Comparison of ENCODE assay signal across 9 mouse cellular contexts in genomic region chr11:5100801-5101200, GRCm38 (mm10). TPM values are rescaled to one million over a fixed set of nuclear protein-coding genes. Genes with fewer than 3 reads are reported as not detected.
DNase-seq lines count a peak whose midpoint lies in the region; ATAC-seq and TF ChIP-seq lines count a peak whose summit lies in the region.
"Had no signal": no experiment of that assay in that cellular context is flagged by ENCODE, and none has a peak within 500 bp of the region (broad histone marks: within the 10 kb centered on the region; RNA-seq: fewer than 3 reads in every experiment).

No protein-coding gene starts in this region.

- DNase-seq in heart, postnatal 14 days: no peak
- no peak for DNase-seq in forebrain, postnatal 0 days
- DNase-seq in liver, postnatal 0 days: no peak
- no peak for DNase-seq in spleen, adult 18-20 months
- no peak for DNase-seq in layer of hippocampus, adult 8-10 months (ENCODE audit: low spot score in 2 of 2)
- DNase-seq in urinary bladder, postnatal 4 days (ENCODE audit: low spot score in 2 of 2): no peak
- DNase-seq: kidney, postnatal 25 days had no signal

- no peak overlapping the region for H3K27ac ChIP-seq in heart, embryonic 11.5 days (ENCODE audit: low read depth, low read length)
- H3K27ac ChIP-seq in ES-Bruce4 (ENCODE audit: insufficient read depth, low read length): peak overlapping the region; percentile 13
- peak overlapping the region; percentile 98; the same call in 1 of the 2 replicates for H3K27ac ChIP-seq in forebrain, postnatal 0 days (ENCODE audit: low read depth, low read length)
- no peak overlapping the region for H3K27ac ChIP-seq in liver, postnatal 0 days (ENCODE audit: low read depth)

- TF ChIP-seq EP300 in ES-Bruce4 (IDR thresholded peaks at IDR 0.05; ENCODE audit: insufficient read depth, low read depth, low read length): no peak
- TF ChIP-seq EP300 in liver, postnatal 0 days (IDR thresholded peaks at IDR 0.05; ENCODE audit: low read depth): no peak

- H3K4me1 ChIP-seq in heart, embryonic 11.5 days (ENCODE audit: control insufficient read depth, insufficient read depth, low read length): peaks cover 24% of the 10 kb centered on the region
- H3K4me1 ChIP-seq in ES-Bruce4 (ENCODE audit: control insufficient read depth, insufficient read depth, low read length): peaks cover 3% of the 10 kb centered on the region
- peaks cover 16% of the 10 kb centered on the region; the same call in 1 of the 2 replicates for H3K4me1 ChIP-seq in forebrain, postnatal 0 days (ENCODE audit: insufficient read depth)
- H3K4me1 ChIP-seq in liver, postnatal 0 days (ENCODE audit: insufficient read depth): peaks cover 16% of the 10 kb centered on the region

- ATAC-seq in heart, embryonic 11.5 days (replicated peaks; ENCODE audit: insufficient number of reproducible peaks, low FRiP score, low TSS enrichment): no peak
- no peak for ATAC-seq in forebrain, postnatal 0 days
- ATAC-seq in liver, postnatal 0 days: no peak

- no peak for TF ChIP-seq CTCF in ES-Bruce4 (IDR thresholded peaks at IDR 0.05; ENCODE audit: low read depth, low read length)
- no peak for TF ChIP-seq CTCF in forebrain, postnatal 0 days (IDR thresholded peaks at IDR 0.05; ENCODE audit: low read depth)
- TF ChIP-seq CTCF in liver, postnatal 0 days (IDR thresholded peaks at IDR 0.05; ENCODE audit: low read depth): no peak

- 55% methylated on average over 5 of the region's 5 CpGs for WGBS in heart, embryonic 11.5 days (ENCODE audit: insufficient replicate concordance)
- WGBS in forebrain, postnatal 0 days: 52% methylated on average over 5 of the region's 5 CpGs
- WGBS in liver, postnatal 0 days (ENCODE audit: insufficient replicate concordance): 68% methylated on average over 5 of the region's 5 CpGs

- H3K9me3 ChIP-seq in heart, embryonic 11.5 days (replicated peaks; ENCODE audit: control insufficient read depth, low read length): no peaks in the 10 kb centered on the region
- no peaks in the 10 kb centered on the region for H3K9me3 ChIP-seq in ES-Bruce4 (replicated peaks; ENCODE audit: control insufficient read depth, insufficient read depth, low read length, poor library complexity, severe bottlenecking)
- no peaks in the 10 kb centered on the region for H3K9me3 ChIP-seq in forebrain, postnatal 0 days (ENCODE audit: low read length)
- no peaks in the 10 kb centered on the region for H3K9me3 ChIP-seq in liver, postnatal 0 days (ENCODE audit: low read length)

- peak overlapping the region; percentile 94 for H3K4me2 ChIP-seq in heart, embryonic 11.5 days
- peak overlapping the region; percentile 71 for H3K4me2 ChIP-seq in forebrain, postnatal 0 days (ENCODE audit: low read depth)
- H3K4me2 ChIP-seq in liver, postnatal 0 days (ENCODE audit: low read depth, low read length): peak overlapping the region; percentile 91; the same call in 1 of the 2 replicates

- no peak overlapping the region for H3K4me3 ChIP-seq in heart, embryonic 11.5 days (ENCODE audit: low read depth, low read length)
- H3K4me3 ChIP-seq in ES-Bruce4 (ENCODE audit: low read depth, low read length): peak overlapping the region; percentile 42
- H3K4me3 ChIP-seq in forebrain, postnatal 0 days (ENCODE audit: low read depth, low read length): peak overlapping the region; percentile 93; the same call in 1 of the 2 replicates
- peak overlapping the region; percentile 92; the same call in 1 of the 2 replicates for H3K4me3 ChIP-seq in liver, postnatal 0 days (ENCODE audit: low read depth, low read length)

- no peak for TF ChIP-seq POLR2A in ES-Bruce4 (IDR thresholded peaks at IDR 0.05; ENCODE audit: insufficient read depth, low read length)

- H3K36me3 ChIP-seq in heart, embryonic 11.5 days (ENCODE audit: control insufficient read depth, insufficient read depth, low read length): 0 out of 2 replicates have a peak, but pooled peaks cover 2% of the 10 kb centered on the region
- H3K36me3 ChIP-seq in ES-Bruce4 (ENCODE audit: control insufficient read depth, insufficient read depth, low read length, poor library complexity, severe bottlenecking): peaks cover 4% of the 10 kb centered on the region
- no peaks in the 10 kb centered on the region; the same call in 1 of the 2 replicates for H3K36me3 ChIP-seq in forebrain, postnatal 0 days (ENCODE audit: insufficient read depth)
- H3K36me3 ChIP-seq in liver, postnatal 0 days (replicated peaks; ENCODE audit: insufficient read depth, low read length): 0 out of 2 replicates have a peak, but pooled peaks cover 14% of the 10 kb centered on the region

- no peaks in the 10 kb centered on the region for H3K27me3 ChIP-seq in heart, embryonic 11.5 days (ENCODE audit: control insufficient read depth, insufficient read depth, low read length)
- no peaks in the 10 kb centered on the region for H3K27me3 ChIP-seq in ES-Bruce4 (ENCODE audit: control insufficient read depth, insufficient read depth, low read length, poor library complexity, severe bottlenecking)
- H3K27me3 ChIP-seq in forebrain, postnatal 0 days (ENCODE audit: insufficient read depth, low read length): no peaks in the 10 kb centered on the region
- H3K27me3 ChIP-seq in liver, postnatal 0 days (ENCODE audit: insufficient read depth, low read length): no peaks in the 10 kb centered on the region

- intact Hi-C loops in heart, postnatal 14 days (cut with DNase I): no loop called here

- H3K9ac ChIP-seq in heart, embryonic 11.5 days (ENCODE audit: low read depth, low read length): no peak overlapping the region
- H3K9ac ChIP-seq in ES-Bruce4 (ENCODE audit: low read depth, poor library complexity, severe bottlenecking): peak overlapping the region; percentile 99; the same call in 1 of the 2 replicates
- H3K9ac ChIP-seq in forebrain, postnatal 0 days: no peak overlapping the region
- H3K9ac ChIP-seq in liver, postnatal 0 days (replicated peaks): no peak overlapping the region

RNA-seq across cellular contexts. Expression of gene Ewsr1, which starts 1.7 kb away (rescaled TPM):
- polyA plus RNA-seq in heart, embryonic 11.5 days (2014; fragmentation: Nextera tagmentation; extraction: Ambion mirVana): 255 and 322 TPM in 2 replicates
- total RNA-seq in heart, postnatal 14 days (2021): 100 to 1,000 TPM; 119 to 131 TPM
- 1,045 and 1,093 TPM in 2 replicates for polyA plus RNA-seq in ES-Bruce4 (2011; ENCODE audit: insufficient read depth, insufficient read length, low read depth, missing spikeins)
- 271 and 355 TPM in 2 replicates for total RNA-seq in forebrain, postnatal 0 days (2014; rRNA removed)
- 362 and 390 TPM in 2 replicates for polyA plus RNA-seq in forebrain, postnatal 0 days (2015; fragmentation: Nextera tagmentation; extraction: Ambion mirVana)
- 146 and 157 TPM in 2 replicates for polyA plus RNA-seq in liver, postnatal 0 days (2015; fragmentation: Nextera tagmentation; extraction: Ambion mirVana)
- 100 to 1,000 TPM; 333 to 412 (median 383) TPM for total RNA-seq in layer of hippocampus, adult 8-10 months (2022)

RNA-seq across cellular contexts. Expression of gene Rhbdd3, which starts 2.1 kb away (rescaled TPM):
- polyA plus RNA-seq in heart, embryonic 11.5 days (2014; fragmentation: Nextera tagmentation; extraction: Ambion mirVana): 23.5 and 25.7 TPM in 2 replicates
- total RNA-seq in heart, postnatal 14 days (2021): 10 to 100 TPM; 18.7 to 20.5 TPM
- polyA plus RNA-seq in ES-Bruce4 (2011; ENCODE audit: insufficient read depth, insufficient read length, low read depth, missing spikeins): 18.3 and 20.3 TPM in 2 replicates
- 31.0 and 34.5 TPM in 2 replicates for total RNA-seq in forebrain, postnatal 0 days (2014; rRNA removed)
- 33.3 and 36.6 TPM in 2 replicates for polyA plus RNA-seq in forebrain, postnatal 0 days (2015; fragmentation: Nextera tagmentation; extraction: Ambion mirVana)
- polyA plus RNA-seq in liver, postnatal 0 days (2015; fragmentation: Nextera tagmentation; extraction: Ambion mirVana): 14.4 and 14.9 TPM in 2 replicates
- total RNA-seq in layer of hippocampus, adult 8-10 months (2022): 10 to 100 TPM; 22.1 to 26.4 (median 24.2) TPM

RNA-seq across cellular contexts. Expression of gene Gas2l1, which starts 35.7 kb away (rescaled TPM):
- polyA plus RNA-seq in heart, embryonic 11.5 days (2014; fragmentation: Nextera tagmentation; extraction: Ambion mirVana): 23.2 and 26.3 TPM in 2 replicates
- 10 to 100 TPM; 17.8 to 18.7 TPM for total RNA-seq in heart, postnatal 14 days (2021)
- polyA plus RNA-seq in ES-Bruce4 (2011; ENCODE audit: insufficient read depth, insufficient read length, low read depth, missing spikeins): 28.4 and 31.8 TPM in 2 replicates
- 25.9 and 30.7 TPM in 2 replicates for total RNA-seq in forebrain, postnatal 0 days (2014; rRNA removed)
- polyA plus RNA-seq in forebrain, postnatal 0 days (2015; fragmentation: Nextera tagmentation; extraction: Ambion mirVana): 18.7 and 23.3 TPM in 2 replicates
- 14.9 TPM in 2 replicates for polyA plus RNA-seq in liver, postnatal 0 days (2015; fragmentation: Nextera tagmentation; extraction: Ambion mirVana)
- total RNA-seq in layer of hippocampus, adult 8-10 months (2022): 10 to 100 TPM; 81.4 to 91.4 (median 86.0) TPM

RNA-seq across cellular contexts. Expression of gene Rasl10a, which starts 42.9 kb away (rescaled TPM):
- 0.92 and 1.1 TPM in 2 replicates for polyA plus RNA-seq in heart, embryonic 11.5 days (2014; fragmentation: Nextera tagmentation; extraction: Ambion mirVana)
- total RNA-seq in heart, postnatal 14 days (2021): 1 to 10 TPM; 3.7 to 4.4 TPM
- polyA plus RNA-seq in ES-Bruce4 (2011; ENCODE audit: insufficient read depth, insufficient read length, low read depth, missing spikeins): 4.2 and 4.4 TPM in 2 replicates
- total RNA-seq in forebrain, postnatal 0 days (2014; rRNA removed): 2.3 and 6.8 TPM in 2 replicates
- 4.5 and 5.3 TPM in 2 replicates for polyA plus RNA-seq in forebrain, postnatal 0 days (2015; fragmentation: Nextera tagmentation; extraction: Ambion mirVana)
- polyA plus RNA-seq in liver, postnatal 0 days (2015; fragmentation: Nextera tagmentation; extraction: Ambion mirVana): 0.58 and 0.66 TPM in 2 replicates
- 10 to 100 TPM; 48.3 to 100.0 (median 69.5) TPM for total RNA-seq in layer of hippocampus, adult 8-10 months (2022)

RNA-seq across cellular contexts. Expression of gene Emid1, which starts 51.3 kb away (rescaled TPM):
- polyA plus RNA-seq in heart, embryonic 11.5 days (2014; fragmentation: Nextera tagmentation; extraction: Ambion mirVana): 6.8 and 8.6 TPM in 2 replicates
- total RNA-seq in heart, postnatal 14 days (2021): 1 to 10 TPM; 4.1 to 4.6 TPM
- polyA plus RNA-seq in ES-Bruce4 (2011; ENCODE audit: insufficient read depth, insufficient read length, low read depth, missing spikeins): 5.9 and 6.7 TPM in 2 replicates
- total RNA-seq in forebrain, postnatal 0 days (2014; rRNA removed): 16.4 and 22.8 TPM in 2 replicates
- polyA plus RNA-seq in forebrain, postnatal 0 days (2015; fragmentation: Nextera tagmentation; extraction: Ambion mirVana): 28.5 and 34.2 TPM in 2 replicates
- 4.0 and 4.8 TPM in 2 replicates for polyA plus RNA-seq in liver, postnatal 0 days (2015; fragmentation: Nextera tagmentation; extraction: Ambion mirVana)
- 1 to 10 TPM; 3.7 to 6.5 (median 5.2) TPM for total RNA-seq in layer of hippocampus, adult 8-10 months (2022)

Comparison
In these comparisons a context has a peak if more than half of its experiments do, and no peak if none do; other contexts are left out.
1. H3K27ac ChIP-seq: peak in ES-Bruce4 (single experiment) and forebrain, postnatal 0 days (single experiment); none in heart, embryonic 11.5 days (single experiment) and liver, postnatal 0 days (single experiment).
2. Peak in every context shown above with its lines, with median percentiles within 50 percentile points of each other: H3K4me2 ChIP-seq.